Mouse (Mus musculus) gastrocnemius, adult 2 months (tissue): ENCODE measurements around the gene Ankrd26. TPM values are rescaled to one million over a fixed set of nuclear protein-coding genes. Genes with fewer than 3 reads are reported as not detected.

Experiments
- DNase-seq: peaks from one replicate; pipeline ENCODE4 v3.0.0; 2022
- H3K27ac ChIP-seq: fragments of 200-600 bp; 2 replicates; pipeline ENCODE4 v1.8.1; 2022; ENCODE audit warnings: mild to moderate bottlenecking
- H3K4me3 ChIP-seq: fragments of 200-600 bp; 2 replicates; pipeline ENCODE4 v1.8.1; 2022; ENCODE audit warnings: mild to moderate bottlenecking, moderate library complexity
- CTCF ChIP-seq: fragments of 200-600 bp; IDR thresholded peaks from 2 replicates; pipeline ENCODE4 v1.8.1; 2022; ENCODE audit warnings: antibody characterized with exemption, mild to moderate bottlenecking, moderate library complexity
- intact Hi-C: fragments of 180-260 bp; cut with DNase I; formaldehyde crosslinking; loops from one replicate; pipeline ENCODE4 v1.15.1; 2025
- total RNA-seq, 2 experiments: library from RNA; stranded (reverse); gene quantifications; 2 replicates each; pipeline ENCODE4 v1.2.3; 2021

Gene Ankrd26
- total RNA-seq, 2 experiments from 2014 or later, result 2.0 to 3.6 TPM

DNA sequence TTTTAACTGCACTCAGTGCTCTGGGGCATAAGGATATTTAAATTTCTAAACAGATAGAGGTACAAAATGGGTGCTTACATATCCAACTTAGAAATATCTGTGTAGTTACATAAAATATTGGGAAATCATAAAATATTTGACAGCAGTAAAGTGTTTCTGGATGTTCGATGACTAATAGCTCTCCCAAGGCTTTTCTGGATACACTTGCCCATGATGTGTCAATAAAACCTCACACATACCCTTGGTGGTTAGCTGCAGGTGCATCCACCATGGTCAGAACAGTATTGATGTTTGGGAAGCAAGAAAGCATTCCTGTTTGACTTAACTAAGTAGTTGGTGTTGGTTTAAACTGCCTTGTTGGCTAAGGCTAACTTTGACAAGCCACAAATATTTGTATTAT is 104.3 kb downstream of the Ankrd26 start:
- intact Hi-C loops, result no loop called here
- no peak for TF ChIP-seq CTCF
- no peak overlapping the region for H3K27ac ChIP-seq

DNA sequence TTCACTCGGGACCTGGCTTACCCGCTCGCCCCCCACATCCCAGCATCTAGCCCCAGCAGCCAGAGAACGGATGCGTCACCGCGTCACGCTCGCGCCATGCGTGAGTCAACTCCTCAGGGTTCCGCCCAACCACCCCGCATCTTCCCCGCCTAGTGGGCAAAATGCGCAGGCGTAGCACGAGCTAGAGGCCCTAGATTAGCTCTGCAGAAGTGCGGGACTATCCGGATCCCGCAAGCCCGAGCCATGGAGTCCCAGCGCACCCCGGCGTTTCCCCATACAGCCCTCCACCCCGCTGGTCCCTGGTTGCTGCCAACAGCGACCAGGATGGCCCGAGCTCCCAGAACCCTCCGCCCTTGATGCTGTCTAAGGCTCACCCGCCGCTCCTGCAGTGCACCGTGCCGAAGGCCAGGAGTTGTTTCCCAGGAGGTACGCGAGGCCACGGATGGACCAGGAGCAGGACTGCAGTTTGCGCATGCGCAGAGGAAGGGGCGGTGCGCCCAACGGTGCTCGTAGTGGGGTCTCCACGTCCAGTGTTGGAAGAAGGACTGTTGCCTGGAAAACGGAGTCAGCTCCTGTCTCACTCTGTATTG is 106.9 kb downstream of the Ankrd26 start, which contains the start of gene Zfp248:
Gene Zfp248, minus strand, starts transcription at position 487 of the 590 bp plus-strand sequence.
- peak; percentile 59 for TF ChIP-seq CTCF
- peak within 1 kb of the TSS; percentile 93 for H3K27ac ChIP-seq
- intact Hi-C loops, result no loop called here
- peak; percentile 92 for DNase-seq
- peak within 1 kb of the TSS; percentile 91 for H3K4me3 ChIP-seq

More for the DNA sequence above, 104.3 kb downstream of the Ankrd26 start:
- no peak overlapping the region for H3K4me3 ChIP-seq
- no peak for DNase-seq

DNA sequence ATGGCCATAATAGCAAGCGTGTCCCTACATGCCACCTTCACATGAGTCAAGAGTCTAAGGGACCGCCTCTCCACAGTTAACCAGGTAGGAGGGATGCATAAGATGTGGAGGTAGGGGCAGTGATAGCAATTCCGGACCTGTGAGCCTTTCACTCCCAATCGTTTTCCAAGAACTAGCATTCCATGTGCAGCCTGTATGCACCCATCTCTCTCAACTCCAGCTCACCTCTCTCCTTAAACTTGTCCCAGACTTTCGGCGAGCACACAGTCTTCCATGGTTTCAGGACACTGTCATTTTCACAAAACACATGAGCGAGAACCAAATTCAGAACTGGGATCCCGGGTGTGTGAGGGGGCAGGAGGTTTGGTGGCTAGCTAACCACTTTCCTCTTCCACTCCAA is 107.6 kb downstream of the Ankrd26 start:
- Histone ChIP-seq H3K27ac (peak overlapping the region; percentile 93), H3K4me3 (peak overlapping the region; percentile 91)
- TF ChIP-seq CTCF, result no peak
- intact Hi-C loops, result no loop called here
- DNase-seq, result no peak

Other genes with a start within 250 kb of the Ankrd26 start
- 10 to 100 TPM; 26.3 to 27.0 TPM for gene Bms1, start 142.8 kb downstream of the Ankrd26 start, total RNA-seq
- gene Zfp248, start 106.7 kb downstream of the Ankrd26 start, total RNA-seq, result 1 to 10 TPM; 1.0 to 1.9 TPM
- 1 to 10 TPM; 7.0 to 9.4 TPM for gene Zfp9, start 82.9 kb downstream of the Ankrd26 start, total RNA-seq